Mouse (Mus musculus) embryonic facial prominence, embryonic 14.5 days (tissue): ENCODE data around the gene Gm10999. TPM values are rescaled to one million over a fixed set of nuclear protein-coding genes. Genes with fewer than 3 reads are reported as not detected.
"Not testable (repeated sequence)": the region's sequence is repeated elsewhere in the genome, so short reads cannot be mapped to it uniquely, and the experiment has no call there.

Experiments used
- ATAC-seq: fragments of 200-750 bp; cut with Nextera tagmentation; 2 replicates; pipeline ENCODE4 v1.8.0; 2017; ENCODE audit warnings: low read depth, moderate number of reproducible peaks, moderate TSS enrichment
- DNase-seq: peaks from one replicate; pipeline ENCODE4 v3.0.0-alpha.2; 2015; ENCODE audit warnings: low spot score
- H3K27ac ChIP-seq: fragments of 300-500 bp; sonication (generic); replicated peaks from 2 replicates; pipeline ENCODE4 v1.5.1; 2014; ENCODE audit warnings: low read depth, mild to moderate bottlenecking, low read length, moderate library complexity
- H3K27me3 ChIP-seq: fragments of 300-500 bp; sonication (generic); replicated peaks from 2 replicates; pipeline ENCODE4 v1.6.1; 2014; ENCODE audit warnings: low read length; ENCODE audit not compliant: control insufficient read depth, insufficient read depth
- H3K36me3 ChIP-seq: fragments of 300-500 bp; sonication (generic); 2 replicates; pipeline ENCODE4 v1.6.1; 2014; ENCODE audit warnings: low read length, mixed read lengths; ENCODE audit not compliant: control insufficient read depth, insufficient read depth
- H3K4me1 ChIP-seq: fragments of 300-500 bp; sonication (generic); 2 replicates; pipeline ENCODE4 v1.6.1; 2014; ENCODE audit warnings: antibody characterized with exemption, low read length; ENCODE audit not compliant: control insufficient read depth, insufficient read depth
- H3K4me2 ChIP-seq: fragments of 300-500 bp; sonication (generic); 2 replicates; pipeline ENCODE4 v1.6.1; 2014; ENCODE audit warnings: low read depth, mild to moderate bottlenecking, low read length, moderate library complexity, mixed read lengths
- H3K4me3 ChIP-seq: fragments of 300-500 bp; sonication (generic); 2 replicates; pipeline ENCODE4 v1.5.1; 2014; ENCODE audit warnings: low read depth, mild to moderate bottlenecking, low read length
- H3K9ac ChIP-seq: fragments of 300-500 bp; sonication (generic); 2 replicates; pipeline ENCODE4 v1.6.1; 2014; ENCODE audit warnings: low read depth, mild to moderate bottlenecking, low read length, moderate library complexity, mixed read lengths
- H3K9me3 ChIP-seq: fragments of 300-500 bp; sonication (generic); 2 replicates; pipeline ENCODE4 v1.6.1; 2016; ENCODE audit warnings: low read length; ENCODE audit not compliant: control insufficient read depth
- WGBS: fragments of 180-500 bp; shearing (Covaris S2); extraction: QIAGEN DNeasy Blood & Tissue Kit; methylation state at CpG from one replicate; pipeline ENCODE4 v1.1.7; 2014; 5-methylcytosine and 5-hydroxymethylcytosine counted together
- polyA plus RNA-seq: library from polyadenylated mRNA; unstranded; fragments of >200 nt; fragmentation: Nextera tagmentation; extraction: Ambion mirVana; gene quantifications from 2 replicates; pipeline ENCODE4 v1.2.1, GENCODE M21; 2014

Gene Gm10999
- not detected in 2 replicates for polyA plus RNA-seq

DNA sequence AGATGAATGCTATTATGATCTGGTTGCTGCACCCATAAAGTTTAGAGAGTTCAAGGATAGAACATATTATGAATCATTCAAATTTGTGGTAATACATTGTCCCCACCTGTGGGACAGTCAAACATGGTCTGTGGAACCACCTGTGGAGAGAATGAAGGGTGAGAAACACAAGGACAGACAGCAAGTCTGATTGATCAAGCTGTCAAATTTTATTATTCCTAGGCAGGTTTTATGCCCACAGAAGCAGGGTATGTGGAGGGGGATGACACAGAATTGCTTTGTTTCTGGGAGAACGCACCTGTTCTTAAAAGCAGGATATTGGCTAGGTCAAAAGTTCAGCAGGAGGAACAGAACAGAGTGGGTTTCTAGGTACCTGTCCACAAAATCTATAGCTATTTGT, at the start of gene Gm10999:
Gene Gm10999, minus strand, starts transcription at position 101 of the 400 bp plus-strand sequence.
- ATAC-seq (no peak), DNase-seq (no peak)
- no peak within 1 kb of the TSS for H3K9ac ChIP-seq
- no peaks in the 10 kb centered on the region for H3K4me1 ChIP-seq
- H3K9me3 ChIP-seq = no peaks in the 10 kb centered on the region
- 75% methylated on average over 1 of the region's 1 CpGs for WGBS
- no peaks in the 10 kb centered on the region for H3K27me3 ChIP-seq
- H3K4me3 ChIP-seq = no peak within 1 kb of the TSS
- H3K36me3 ChIP-seq = no peaks in the 10 kb centered on the region
- H3K27ac ChIP-seq = no peak within 1 kb of the TSS
- no peak within 1 kb of the TSS for H3K4me2 ChIP-seq

DNA sequence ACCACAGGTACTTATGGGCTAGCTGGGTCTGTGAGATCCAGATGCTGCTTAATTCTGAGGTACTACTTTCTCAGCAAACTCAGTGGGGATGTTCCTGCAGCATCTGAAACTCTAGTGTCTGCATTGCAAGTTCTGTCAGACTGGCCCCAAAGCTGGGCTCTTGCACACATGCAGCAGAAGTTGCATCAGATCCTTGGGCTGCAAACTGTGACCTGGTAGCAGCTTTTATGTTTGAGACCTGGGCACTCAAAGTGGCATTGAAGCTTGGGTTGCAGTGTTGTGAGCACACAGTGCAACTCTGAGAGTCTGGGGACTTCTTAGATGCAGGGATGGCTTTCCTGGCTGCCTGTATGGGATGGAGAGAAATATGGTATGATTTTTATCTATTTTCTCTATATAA, 2.0 kb upstream of the Gm10999 start:
- no peaks in the 10 kb centered on the region for H3K4me1 ChIP-seq
- H3K4me3 ChIP-seq = no peak overlapping the region
- H3K9me3 ChIP-seq = no peaks in the 10 kb centered on the region
- no peaks in the 10 kb centered on the region for H3K36me3 ChIP-seq
- DNase-seq = no peak
- H3K4me2 ChIP-seq = no peak overlapping the region
- no peak overlapping the region for H3K27ac ChIP-seq
- ATAC-seq = no peak
- H3K9ac ChIP-seq = no peak overlapping the region
- H3K27me3 ChIP-seq = no peaks in the 10 kb centered on the region

DNA sequence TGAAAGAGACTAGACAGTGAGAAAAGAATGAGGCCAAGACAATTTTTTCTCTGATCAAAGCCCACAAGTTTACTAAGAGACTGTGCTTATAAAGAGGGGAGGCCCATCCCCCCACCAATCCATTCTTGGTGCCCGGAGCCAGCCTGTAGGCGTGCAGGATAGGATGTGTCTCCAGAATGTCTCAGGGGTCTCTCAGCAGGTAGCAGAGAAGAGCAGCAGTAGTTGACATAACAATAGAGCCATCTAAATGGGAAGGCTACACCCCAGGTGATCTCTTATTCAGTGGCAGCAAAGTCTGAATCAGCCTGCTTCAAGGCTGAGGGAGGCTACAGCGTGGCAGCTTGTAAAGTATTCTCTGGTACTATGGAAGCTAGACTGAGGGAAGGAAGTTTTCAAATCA, 15.7 kb downstream of the Gm10999 start:
- ATAC-seq, H3K27ac ChIP-seq, H3K27me3 ChIP-seq, H3K9me3 ChIP-seq, H3K9ac ChIP-seq, DNase-seq, H3K4me1 ChIP-seq, H3K36me3 ChIP-seq, H3K4me2 ChIP-seq, H3K4me3 ChIP-seq: not testable (repeated sequence)
- WGBS = 45% methylated on average over 3 of the region's 3 CpGs

Other genes starting within 250 kb of the Gm10999 start
- gene Ccdc7a, start 66.1 kb downstream of the Gm10999 start, polyA plus RNA-seq = not detected in 2 replicates
- not detected in 2 replicates for gene Ccdc7b, start 64.5 kb downstream of the Gm10999 start, polyA plus RNA-seq
- gene 2610044O15Rik8, start 102.7 kb upstream of the Gm10999 start, polyA plus RNA-seq = 25.3 and 28.0 TPM in 2 replicates